Mouse (Mus musculus) cerebellum, postnatal 14 days (tissue): Measurements from ENCODE around the gene Dhtkd1.
A peak's percentile ranks its signal among the peaks of the same experiment; 100 is the strongest.
"Not testable (repeated sequence)": the region's sequence is repeated elsewhere in the genome, so short reads cannot be mapped to it uniquely, and the experiment has no call there.

ENCODE experiments used
- DNase-seq, 2 experiments: peaks; one replicate each; pipeline ENCODE4 v3.0.0; 2021; ENCODE audit warnings: mixed read lengths in 2 of 2

Gene Dhtkd1

GRCm38 (mm10) chr2:5942416-5943032, at the start of gene Dhtkd1:
Gene Dhtkd1 (minus strand): TSS chr2:5942792.
- peak; percentile 66 to 74 for DNase-seq

DNA sequence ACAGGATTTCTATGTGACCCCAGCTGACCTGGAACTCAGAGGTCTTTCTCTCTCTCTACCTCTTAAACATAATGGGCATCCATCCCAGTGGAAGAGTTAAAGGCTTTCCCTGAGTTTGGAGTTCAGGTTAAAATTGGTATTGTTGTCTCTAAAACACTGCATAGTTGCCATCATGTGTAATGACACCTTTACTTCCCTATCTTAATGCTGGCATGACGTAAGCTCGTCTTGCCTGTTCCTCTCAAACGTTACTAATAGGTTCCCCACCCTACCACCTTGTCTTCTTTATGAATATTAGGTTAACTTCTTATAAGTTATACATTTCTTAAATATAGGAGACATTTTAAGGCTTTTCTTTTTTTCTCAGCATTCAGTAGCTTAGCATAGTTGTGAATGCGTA, 34.9 kb upstream of the Dhtkd1 start:
- DNase-seq = no peak

DNA sequence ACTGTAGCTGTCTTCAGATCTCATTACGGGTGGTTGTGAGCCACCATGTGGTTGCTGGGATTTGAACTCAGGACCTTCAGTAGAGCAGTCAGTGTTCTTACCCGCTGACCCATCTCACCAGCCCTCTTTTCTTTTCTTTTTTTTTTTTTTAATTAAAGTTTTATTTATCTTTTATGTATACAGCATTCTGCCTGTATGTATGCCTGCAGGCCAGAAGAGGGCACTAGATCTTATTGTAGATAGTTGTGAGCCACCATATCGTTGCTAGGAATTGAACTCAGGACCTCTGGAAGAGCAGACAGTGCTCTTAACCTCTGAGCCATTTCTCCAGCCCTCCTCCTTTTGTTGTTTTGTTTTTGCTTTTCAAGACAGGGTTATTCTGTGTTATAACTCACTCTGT, 28.0 kb upstream of the Dhtkd1 start:
- DNase-seq = not testable (repeated sequence)

DNA sequence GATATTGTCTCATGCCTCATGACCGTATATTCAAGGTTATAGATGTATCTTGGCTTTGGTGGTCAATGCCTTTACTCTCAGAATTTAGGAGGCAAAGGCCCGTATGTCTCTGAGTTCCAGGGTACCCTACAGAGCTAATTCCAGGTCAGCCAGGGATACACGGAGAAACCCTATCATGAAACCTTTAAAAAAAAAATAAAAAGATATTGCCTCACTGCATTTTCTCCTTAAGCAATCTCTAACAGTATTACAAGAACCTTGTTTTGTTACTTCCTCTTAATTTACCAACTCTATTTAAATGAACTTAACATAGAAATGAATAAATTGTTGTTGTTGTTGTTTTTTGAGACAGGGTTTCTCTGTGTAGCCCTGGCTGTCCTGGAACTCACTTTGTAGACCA, 23.4 kb upstream of the Dhtkd1 start:
- DNase-seq = no peak

DNA sequence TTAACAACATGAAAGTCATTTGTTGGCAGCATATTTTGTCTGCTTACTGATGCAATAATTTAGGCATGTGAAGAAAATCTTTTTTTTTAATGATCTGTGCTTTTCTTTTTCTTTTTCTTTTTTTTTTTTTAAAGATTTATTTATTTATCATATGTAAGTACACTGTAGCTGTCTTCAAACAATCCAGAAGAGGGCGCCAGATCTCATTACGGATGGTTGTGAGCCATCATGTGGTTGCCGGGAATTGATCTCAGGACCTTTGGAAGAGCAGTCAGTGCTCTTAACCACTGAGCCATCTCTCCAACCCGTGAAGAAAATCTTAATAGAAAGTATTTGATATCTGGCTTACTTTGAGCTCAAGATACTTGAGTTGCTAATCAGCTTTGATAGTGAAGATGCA, 21.1 kb upstream of the Dhtkd1 start:
- not testable (repeated sequence) for DNase-seq

DNA sequence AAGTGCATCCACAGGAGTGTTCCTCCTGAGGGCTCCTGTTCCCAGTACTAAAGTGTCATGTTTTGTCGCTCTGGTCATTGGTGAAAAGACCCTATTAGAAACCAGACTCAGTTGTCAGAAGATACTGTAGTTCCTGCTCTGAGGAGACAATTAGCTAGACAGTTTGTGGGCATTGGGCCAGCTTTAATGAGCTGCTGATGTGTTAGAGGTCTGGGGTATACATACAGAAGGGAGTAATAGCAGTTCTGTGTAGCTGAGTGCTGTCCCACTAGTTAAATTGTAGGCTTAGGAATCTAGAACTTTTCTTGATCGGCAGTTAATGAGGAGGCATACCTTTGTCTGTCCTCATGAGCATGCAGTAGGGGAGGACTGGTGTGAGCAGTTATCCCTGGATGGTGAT, 19.7 kb upstream of the Dhtkd1 start:
- no peak for DNase-seq

GRCm38 (mm10) chr2:5957705-5958104, 15.1 kb upstream of the Dhtkd1 start:
- peak in 1 of 2 experiments; percentile 9 for DNase-seq

DNA sequence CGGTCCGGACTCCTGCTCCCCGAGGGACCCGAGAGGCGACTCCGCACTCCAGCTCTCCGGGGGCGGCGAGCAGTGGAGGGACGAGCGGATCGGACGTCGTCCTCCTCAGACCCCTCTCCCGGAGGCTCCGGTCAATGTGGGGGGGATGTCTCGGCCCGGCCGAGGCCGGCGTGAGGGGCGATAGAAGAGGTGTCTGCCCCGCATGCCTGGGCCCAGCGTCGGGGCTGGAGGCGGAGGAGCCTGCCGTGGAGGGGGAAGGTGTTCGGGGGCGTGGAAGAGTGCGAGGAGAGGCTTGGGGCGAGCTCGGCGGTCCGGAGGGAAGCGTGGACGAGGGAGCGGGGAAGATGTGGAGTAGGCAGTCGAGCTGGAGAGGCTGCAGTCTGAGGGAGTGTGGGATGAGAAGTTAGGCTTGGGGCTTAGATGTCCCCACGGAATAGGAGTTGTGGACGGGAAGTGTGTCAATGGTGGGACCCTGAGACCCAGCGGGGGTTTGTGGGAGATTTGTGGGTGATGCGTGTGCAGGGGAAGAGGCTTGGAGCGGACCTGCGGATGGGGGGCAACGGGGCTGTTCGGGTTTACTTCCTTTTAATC, 9.1 kb upstream of the Dhtkd1 start:
- DNase-seq = peak in 1 of 2 experiments; percentile 67

GRCm38 (mm10) chr2:5950766-5951595, 8.4 kb upstream of the Dhtkd1 start, which contains the start of gene Upf2:
Gene Upf2 (plus strand): TSS chr2:5951469.
- DNase-seq = peak; percentile 97 to 99

DNA sequence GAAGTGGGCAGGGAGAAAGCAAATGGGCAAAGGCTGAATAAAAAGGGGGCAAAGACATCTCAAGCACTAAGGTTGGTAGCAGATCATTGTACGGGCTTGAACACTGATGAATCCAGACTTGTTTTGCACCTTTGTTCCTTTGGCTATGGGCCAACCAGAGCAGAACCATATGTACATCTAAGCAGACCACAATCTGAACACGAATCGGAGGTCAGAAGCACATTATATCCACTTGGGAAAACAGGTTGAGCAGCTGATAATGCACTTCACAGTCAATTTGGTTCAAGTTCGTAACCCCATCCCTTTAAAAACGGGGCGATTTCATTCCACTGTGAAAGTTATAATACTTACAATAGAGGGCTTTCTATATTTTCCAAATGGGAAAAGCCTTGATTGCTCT, 7.7 kb upstream of the Dhtkd1 start:
- peak; percentile 50 to 59 for DNase-seq

DNA sequence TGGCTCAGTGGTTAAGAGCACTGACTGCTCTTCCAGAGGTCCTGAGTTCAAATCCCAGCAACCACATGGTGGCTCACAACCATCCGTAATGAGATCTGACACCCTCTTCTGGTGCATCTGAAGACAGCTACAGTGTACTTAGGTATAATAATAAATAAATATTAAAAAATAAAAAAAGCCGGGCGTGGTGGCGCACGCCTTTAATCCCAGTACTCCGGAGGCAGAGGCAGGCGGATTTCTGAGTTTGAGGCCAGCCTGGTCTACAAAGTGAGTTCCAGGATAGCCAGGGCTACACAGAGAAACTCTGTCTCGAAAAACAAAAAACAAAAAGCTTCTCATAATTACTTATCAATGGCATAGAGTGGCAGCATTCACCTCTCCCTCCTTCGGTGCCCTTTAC, 7.2 kb upstream of the Dhtkd1 start:
- DNase-seq = not testable (repeated sequence)

DNA sequence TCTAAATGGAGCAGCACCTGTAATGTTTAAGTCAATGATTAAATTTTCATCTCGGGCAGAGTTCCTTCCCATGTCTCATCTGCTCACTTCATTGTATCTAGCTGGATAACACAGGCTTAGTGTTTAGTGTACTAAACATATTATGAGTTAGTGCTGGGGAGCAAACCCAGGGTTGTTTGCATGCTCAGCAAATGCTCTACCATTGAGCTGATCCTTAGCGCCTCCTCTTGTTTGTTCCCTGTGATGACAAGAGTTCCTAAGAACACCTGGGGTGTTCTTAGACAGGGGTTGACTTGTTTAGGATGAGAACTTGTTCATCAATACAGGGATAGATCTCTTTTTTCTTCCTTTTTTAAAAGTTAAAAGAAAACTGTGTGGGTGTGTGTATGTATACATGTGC, 6.4 kb upstream of the Dhtkd1 start:
- DNase-seq = no peak

- DNase-seq = no peak
Observed at GRCm38 (mm10) chr2:5946876-5947275, 4.3 kb upstream of the Dhtkd1 start.

DNA sequence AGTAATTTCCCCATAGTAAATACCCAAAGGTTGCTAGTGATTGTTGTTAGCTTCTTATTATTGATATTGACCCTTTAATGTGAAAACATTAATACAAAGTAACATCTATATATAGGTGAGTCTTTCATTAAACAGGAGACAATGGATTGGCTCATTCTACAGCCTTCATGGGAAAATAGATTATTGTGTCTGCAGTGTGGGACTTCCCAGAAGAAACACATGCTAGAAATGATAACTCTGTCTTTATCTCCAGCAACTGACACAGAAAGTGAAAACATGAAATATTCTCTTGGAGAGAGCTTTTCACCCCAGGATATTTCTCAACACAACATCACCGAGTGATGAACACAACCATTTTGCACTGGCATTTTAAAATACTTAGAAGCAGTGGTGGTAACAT, 3.0 kb upstream of the Dhtkd1 start:
- no peak for DNase-seq

DNA sequence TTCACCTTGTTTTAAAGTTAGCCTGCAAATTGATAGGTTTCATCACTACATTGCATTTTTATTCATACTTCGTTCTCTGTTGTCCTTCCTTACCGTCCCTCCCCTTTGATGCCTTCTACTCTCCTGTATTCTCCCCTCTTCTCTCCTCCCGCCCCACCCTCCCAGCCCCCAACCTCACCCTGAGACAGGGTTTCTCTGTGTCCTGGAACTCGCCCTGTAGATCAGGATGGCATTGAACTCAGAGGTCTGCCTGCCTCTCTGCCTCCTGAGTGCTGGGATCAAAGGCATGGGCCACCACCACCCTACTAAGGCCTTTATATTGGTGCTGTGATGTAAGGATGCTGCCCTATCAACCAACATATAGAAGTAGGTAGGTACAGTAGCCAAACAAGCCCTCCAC, 479 bp upstream of the Dhtkd1 start:
- DNase-seq = no peak

DNA sequence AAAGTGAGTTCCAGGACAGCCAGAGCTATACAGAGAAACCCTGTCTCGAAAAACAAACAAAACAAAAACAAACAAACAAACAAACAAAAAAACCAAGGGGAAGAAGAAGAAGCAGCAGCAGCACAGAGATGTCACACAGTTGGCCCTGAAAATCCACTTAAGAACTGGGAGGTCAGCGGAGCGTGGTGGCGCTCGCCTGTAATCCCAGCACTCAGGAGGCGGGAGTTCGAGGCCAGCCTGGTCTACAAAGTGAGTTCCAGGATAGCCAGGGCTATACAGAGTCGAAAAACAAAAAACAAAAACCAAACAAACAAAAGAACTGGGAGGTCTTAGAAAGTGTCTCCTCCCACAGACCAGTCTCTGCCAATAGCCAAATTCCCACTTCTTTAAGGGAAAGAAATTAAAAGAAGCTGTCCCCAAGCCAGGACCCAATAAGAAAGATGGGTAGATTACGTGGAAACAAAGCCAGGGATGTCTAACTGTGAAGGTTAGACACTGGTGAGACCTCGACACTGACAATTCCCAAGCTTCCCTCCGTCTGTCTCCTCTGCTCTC, 654 bp downstream of the Dhtkd1 start:
- peak in 1 of 2 experiments; percentile 17 for DNase-seq

- DNase-seq = no peak
Observed at GRCm38 (mm10) chr2:5940936-5941335, 1.7 kb downstream of the Dhtkd1 start.

GRCm38 (mm10) chr2:5939911-5940310, 2.7 kb downstream of the Dhtkd1 start:
- no peak for DNase-seq

GRCm38 (mm10) chr2:5939319-5939718, 3.3 kb downstream of the Dhtkd1 start:
- no peak for DNase-seq

GRCm38 (mm10) chr2:5936550-5936949, 6.0 kb downstream of the Dhtkd1 start:
- no peak for DNase-seq

GRCm38 (mm10) chr2:5936068-5936467, 6.5 kb downstream of the Dhtkd1 start:
- no peak for DNase-seq

DNA sequence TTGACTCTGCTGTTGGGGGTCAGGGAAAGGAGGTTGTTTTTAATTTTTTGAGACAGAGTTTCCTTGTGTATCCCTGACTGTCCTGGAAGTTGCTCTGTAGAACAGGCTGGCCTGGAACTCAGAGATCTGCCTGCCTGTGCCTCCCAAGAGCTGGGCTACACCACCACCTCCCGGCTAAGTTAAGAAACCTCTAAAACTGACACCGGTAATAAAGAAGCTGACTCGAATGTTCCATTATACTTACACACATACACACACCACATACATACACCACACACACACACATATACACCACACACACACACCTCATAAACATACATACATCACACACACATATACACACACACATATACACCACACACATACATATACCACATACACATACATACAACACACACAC, 7.7 kb downstream of the Dhtkd1 start:
- no peak for DNase-seq

- DNase-seq = no peak
Observed at GRCm38 (mm10) chr2:5931938-5932337, 10.7 kb downstream of the Dhtkd1 start.
